Mouse (Mus musculus) ES-E14 (cell line): ENCODE data around the gene Dnajb8. TPM values are rescaled to one million over a fixed set of nuclear protein-coding genes. Genes with fewer than 3 reads are reported as not detected.

Source experiments
- DNase-seq: peaks from one replicate; pipeline ENCODE4 v3.0.0-alpha.2; 2013; ENCODE audit warnings: low read depth, low spot score
- H3K27ac ChIP-seq: 2 replicates; pipeline ENCODE4 v1.5.1; 2012; ENCODE audit warnings: low read depth, mild to moderate bottlenecking, low read length, moderate library complexity, mixed read lengths; ENCODE audit not compliant: poor library complexity, insufficient read depth, severe bottlenecking
- H3K36me3 ChIP-seq: 2 replicates; pipeline ENCODE4 v1.6.1; 2012; ENCODE audit warnings: mild to moderate bottlenecking, low read length, moderate library complexity, mixed read lengths; ENCODE audit not compliant: control insufficient read depth, poor library complexity, insufficient read depth, severe bottlenecking
- H3K4me1 ChIP-seq, 2 experiments: fragments of 150-350 bp in 1 of 2; sonication (generic) in 1 of 2; 2 replicates each; pipeline ENCODE4 v1.6.1; 2012; ENCODE audit warnings: low read length in 2 of 2, mild to moderate bottlenecking in 1 of 2, mixed read lengths in 1 of 2; ENCODE audit not compliant: control insufficient read depth in 2 of 2, insufficient read depth in 2 of 2, poor library complexity in 1 of 2
- H3K4me3 ChIP-seq, 2 experiments: fragments of 150-350 bp in 1 of 2; sonication (generic) in 1 of 2; 2 replicates each; pipeline ENCODE4 v1.5.1; 2012; ENCODE audit warnings: low read length in 2 of 2, low read depth in 1 of 2, mild to moderate bottlenecking in 1 of 2, mixed read lengths in 1 of 2; ENCODE audit not compliant: insufficient read depth in 1 of 2, poor library complexity in 1 of 2, severe bottlenecking in 1 of 2
- H3K9ac ChIP-seq: 2 replicates; pipeline ENCODE4 v1.6.1; 2012; ENCODE audit warnings: low read depth, mild to moderate bottlenecking, low read length, mixed read lengths; ENCODE audit not compliant: poor library complexity, insufficient read depth, severe bottlenecking
- H3K9me3 ChIP-seq: fragments of 150-350 bp; sonication (generic); 2 replicates; pipeline ENCODE4 v1.6.1; 2012; ENCODE audit warnings: low read depth, mild to moderate bottlenecking, low read length; ENCODE audit not compliant: control insufficient read depth, insufficient read depth
- CHD2 ChIP-seq: IDR thresholded peaks from 2 replicates; pipeline ENCODE4 v1.6.1; 2014; ENCODE audit warnings: mild to moderate bottlenecking, low read depth, low read length, inconsistent platforms
- HCFC1 ChIP-seq: IDR thresholded peaks from 2 replicates; pipeline ENCODE4 v1.6.1; 2012; ENCODE audit warnings: low read length, inconsistent platforms, borderline replicate concordance; ENCODE audit not compliant: insufficient read depth
- MAFK ChIP-seq: IDR thresholded peaks from 2 replicates; pipeline ENCODE4 v1.6.1; 2014; ENCODE audit warnings: mild to moderate bottlenecking, low read depth, low read length, inconsistent platforms; ENCODE audit not compliant: insufficient read depth
- ZC3H11A ChIP-seq: IDR thresholded peaks from 2 replicates; pipeline ENCODE4 v1.6.1; 2012; ENCODE audit warnings: low read depth, mild to moderate bottlenecking, inconsistent platforms, low read length, borderline replicate concordance
- ZNF384 ChIP-seq: IDR thresholded peaks from 2 replicates; pipeline ENCODE4 v1.6.1; 2012; ENCODE audit warnings: low read depth, low read length, inconsistent platforms
- in situ Hi-C, 2 experiments: fragments of 600-800 bp; cut with MboI; formaldehyde crosslinking; loops; one replicate each; pipeline ENCODE4 v1.15.1; 2025; ENCODE audit warnings: low sequenced_read_pairs in 2 of 2, inconsistent platforms in 1 of 2; ENCODE audit not compliant: unreplicated experiment in 2 of 2
- total RNA-seq: library from RNA; depleted of rRNA; stranded (reverse); fragments of 300-350 nt; gene quantifications from 2 replicates; pipeline ENCODE4 v1.2.3, GENCODE M21; 2012; rRNA removed

Gene Dnajb8
- total RNA-seq, 1 experiment: not detected

DNA sequence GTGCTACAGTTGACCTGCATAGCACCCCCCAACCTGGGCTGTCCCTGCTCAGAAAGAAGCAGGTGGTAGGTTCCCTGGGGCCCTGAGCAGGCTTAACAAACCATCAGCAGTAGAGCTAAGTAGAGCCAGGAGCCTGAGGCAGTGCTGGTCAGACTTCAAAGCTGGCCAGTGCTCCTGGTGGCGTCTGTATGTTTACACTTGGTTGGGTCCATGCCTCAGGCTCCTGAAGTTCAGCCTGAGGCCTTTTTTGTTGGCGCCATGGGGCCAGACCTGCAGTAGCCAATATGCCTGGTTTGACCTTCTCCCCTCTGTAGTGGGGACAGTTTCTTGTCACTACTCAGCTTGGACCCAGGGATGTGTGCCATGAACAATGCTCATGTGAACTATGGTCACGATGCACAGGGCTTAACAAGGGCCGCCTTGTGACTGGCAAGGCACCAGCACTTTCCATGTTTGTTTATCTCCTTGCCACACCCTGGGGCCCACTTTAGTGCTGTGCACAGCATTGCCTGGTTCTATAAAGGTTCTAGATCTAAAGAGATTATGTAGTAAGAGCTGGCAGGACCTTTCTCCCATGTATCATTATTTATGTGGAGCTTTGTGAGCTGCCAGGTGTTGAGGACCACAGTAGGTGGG, 70.3 kb downstream of the Dnajb8 start:
- Histone ChIP-seq H3K27ac (no peak overlapping the region), H3K9ac (no peak overlapping the region), H3K4me3 (no peak overlapping the region), H3K4me1 (no peaks in the 10 kb centered on the region), H3K36me3 (no peaks in the 10 kb centered on the region; the same call in 1 of the 2 replicates), H3K9me3 (no peaks in the 10 kb centered on the region)
- TF ChIP-seq ZNF384 (no peak), MAFK (no peak), CHD2 (no peak), ZC3H11A (no peak), HCFC1 (no peak)
- no peak for DNase-seq
- in situ Hi-C loops: no loop called here

GRCm38 (mm10) chr6:88299491-88299890, 77.4 kb downstream of the Dnajb8 start:
- Histone ChIP-seq H3K36me3 (peaks cover 3% of the 10 kb centered on the region; the same call in 1 of the 2 replicates), H3K9me3 (no peaks in the 10 kb centered on the region), H3K4me1 (no peaks in the 10 kb centered on the region), H3K4me3 (no peak overlapping the region), H3K27ac (no peak overlapping the region), H3K9ac (no peak overlapping the region)
- TF ChIP-seq HCFC1 (no peak), CHD2 (no peak), ZC3H11A (no peak), MAFK (no peak), ZNF384 (no peak)
- no peak for DNase-seq
- in situ Hi-C loops: no loop called here

- no peak overlapping the region for H3K27ac ChIP-seq
- peaks cover 3% of the 10 kb centered on the region; the same call in 1 of the 2 replicates for H3K36me3 ChIP-seq
- no peak for DNase-seq
- in situ Hi-C loops: no loop called here
- no peaks in the 10 kb centered on the region for H3K9me3 ChIP-seq
- H3K9ac ChIP-seq: no peak overlapping the region
- TF ChIP-seq ZNF384: no peak
- no peak for TF ChIP-seq MAFK
- no peak for TF ChIP-seq ZC3H11A
- TF ChIP-seq HCFC1: no peak
- no peak for TF ChIP-seq CHD2
- no peaks in the 10 kb centered on the region for H3K4me1 ChIP-seq
- no peak overlapping the region for H3K4me3 ChIP-seq
Observed at GRCm38 (mm10) chr6:88301234-88301633, 79.2 kb downstream of the Dnajb8 start.

Other genes with a start within 250 kb of the Dnajb8 start
- gene H1fx, start 240.6 kb upstream of the Dnajb8 start, total RNA-seq: 13.6 and 14.0 TPM in 2 replicates
- gene Rab7, start 177.0 kb upstream of the Dnajb8 start, total RNA-seq: 31.2 and 56.2 TPM in 2 replicates
- gene Rpn1, start 137.8 kb upstream of the Dnajb8 start, total RNA-seq: 376 and 602 TPM in 2 replicates
- gene Gata2, start 28.4 kb upstream of the Dnajb8 start, total RNA-seq: 1.3 and 5.4 TPM in 2 replicates
- 26.2 and 27.9 TPM in 2 replicates for gene Eefsec, start 224.3 kb downstream of the Dnajb8 start, total RNA-seq
- gene Ruvbl1, start 243.1 kb downstream of the Dnajb8 start, total RNA-seq: 117 and 149 TPM in 2 replicates